Mouse (Mus musculus) lung, adult 2 months (tissue): ENCODE results near the gene Spdye4c. TPM values are rescaled to one million over a fixed set of nuclear protein-coding genes. Genes with fewer than 3 reads are reported as not detected.

Source experiments
- DNase-seq: peaks from one replicate; pipeline ENCODE4 v3.0.0; 2022
- H3K4me1 ChIP-seq: fragments of 200-500 bp; 2 replicates; pipeline ENCODE4 v1.6.1; 2011; ENCODE audit warnings: low read length; ENCODE audit not compliant: control insufficient read depth, insufficient read depth
- H3K4me3 ChIP-seq: fragments of 200-500 bp; replicated peaks from 2 replicates; pipeline ENCODE3; 2011; ENCODE audit warnings: low read depth, mild to moderate bottlenecking, control low read depth, low read length; ENCODE audit errors: extremely low read depth
- CTCF ChIP-seq: fragments of 200-500 bp; IDR thresholded peaks from 2 replicates; pipeline ENCODE4 v1.5.1; 2011; ENCODE audit warnings: mild to moderate bottlenecking, low read length, control low read depth; ENCODE audit not compliant: insufficient read depth
- POLR2A ChIP-seq: fragments of 200-500 bp; IDR thresholded peaks from 2 replicates; pipeline ENCODE4 v1.6.1; 2011; ENCODE audit warnings: low read depth, mild to moderate bottlenecking, control low read depth, low read length, borderline replicate concordance; ENCODE audit errors: extremely low read depth
- WGBS: fragments of 180-500 bp; shearing (Covaris S2); methylation state at CpG from one replicate; pipeline ENCODE4 v1.1.7; 2018; 5-methylcytosine and 5-hydroxymethylcytosine counted together
- polyA plus RNA-seq: library from polyadenylated mRNA; depleted of rRNA; stranded (reverse); fragments of >200 nt; gene quantifications from 2 replicates; pipeline ENCODE4 v1.2.3, GENCODE M21; 2012; rRNA removed

Gene Spdye4c
- polyA plus RNA-seq = not detected in 2 replicates

DNA sequence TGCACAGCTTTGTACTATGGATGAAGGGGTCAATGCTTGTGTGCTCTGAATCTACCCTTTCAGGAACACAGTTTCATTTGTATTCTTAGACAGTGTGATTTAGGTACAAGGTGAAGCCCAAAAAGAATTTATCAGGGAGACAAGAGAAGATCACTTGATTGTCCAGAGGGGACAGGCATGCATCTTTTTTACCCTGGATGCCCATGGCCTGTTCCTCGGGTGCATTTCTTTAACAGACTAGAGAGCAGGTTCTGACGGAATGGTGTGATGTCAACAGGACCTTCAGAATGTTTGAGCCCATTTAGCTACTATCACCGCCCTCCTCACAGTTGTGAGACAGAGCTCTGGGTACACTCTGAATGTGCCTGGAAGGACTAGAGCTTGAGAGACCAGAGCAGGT is at the start of gene Spdye4c:
Spdye4c (plus strand) TSS at position 301 of the 400 bp plus-strand sequence.
- no peak within 1 kb of the TSS for H3K4me3 ChIP-seq
- WGBS = 86% methylated on average over 3 of the region's 3 CpGs
- H3K4me1 ChIP-seq = no peaks in the 10 kb centered on the region
- DNase-seq = no peak
- no peak for TF ChIP-seq CTCF
- no peak for TF ChIP-seq POLR2A

DNA sequence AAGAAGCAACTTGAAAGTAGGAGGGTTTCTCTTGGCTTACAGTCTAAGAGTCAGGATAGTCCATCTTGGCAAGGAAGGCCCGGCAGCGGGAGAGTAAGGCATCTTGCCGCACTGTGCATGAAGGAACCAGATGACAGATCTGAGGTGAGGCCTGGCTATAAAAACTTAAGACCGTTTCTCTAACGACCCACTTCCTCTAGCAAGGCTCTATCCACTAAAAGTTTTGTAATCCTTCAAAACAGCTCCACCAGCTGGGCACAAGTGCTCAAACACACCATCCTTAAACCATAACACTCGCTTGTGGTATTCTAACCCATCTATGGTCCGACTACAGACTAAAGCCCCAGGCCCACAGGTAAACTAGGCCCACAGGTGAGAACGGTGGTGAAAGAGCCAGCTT is 47.5 kb upstream of the Spdye4c start:
- WGBS = 75% methylated on average over 8 of the region's 8 CpGs
- TF ChIP-seq POLR2A (no peak), CTCF (no peak)
- H3K4me3 ChIP-seq = no peak overlapping the region
- peaks cover 2% of the 10 kb centered on the region; the same call in 1 of the 2 replicates for H3K4me1 ChIP-seq
- no peak for DNase-seq

DNA sequence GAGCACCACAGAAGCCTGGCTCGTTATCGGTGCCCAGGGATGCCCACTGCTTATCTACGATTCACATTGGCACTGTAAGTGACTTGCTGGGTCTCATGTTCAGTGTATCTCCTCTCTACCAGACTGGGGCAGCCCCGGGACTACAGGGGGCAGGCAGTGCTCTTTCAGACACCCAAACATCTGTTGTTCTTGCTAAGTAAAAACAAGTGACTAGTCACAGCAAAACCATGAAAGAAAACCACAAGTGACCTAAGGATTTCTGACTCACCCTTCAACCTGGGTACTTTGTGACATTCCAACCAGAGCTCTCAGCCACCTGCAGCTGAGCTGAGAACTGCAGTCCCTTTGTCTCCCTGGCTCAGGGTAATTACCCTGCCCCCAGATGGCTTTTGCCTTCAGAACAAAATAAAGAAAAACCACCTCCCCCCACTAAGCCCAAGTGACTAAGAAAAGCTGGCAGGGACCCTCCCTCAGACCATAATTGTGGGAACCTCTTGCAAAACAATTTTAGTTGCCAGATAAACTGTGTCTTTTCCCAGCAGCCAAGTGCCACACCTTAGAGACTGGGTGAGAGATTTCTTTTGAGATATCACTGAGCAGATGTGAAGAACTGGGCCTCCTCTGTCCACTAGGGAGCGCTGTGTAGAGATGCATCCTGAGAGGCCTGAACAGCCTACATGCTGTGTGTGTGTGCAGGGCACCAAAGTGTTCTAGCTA is 46.4 kb upstream of the Spdye4c start:
- Histone ChIP-seq H3K4me1 (peaks cover 2% of the 10 kb centered on the region; the same call in 1 of the 2 replicates), H3K4me3 (no peak overlapping the region)
- no peak for TF ChIP-seq POLR2A
- TF ChIP-seq CTCF = peak; percentile 63
- peak; percentile 35 for DNase-seq
- WGBS = 53% methylated on average over 5 of the region's 5 CpGs

DNA sequence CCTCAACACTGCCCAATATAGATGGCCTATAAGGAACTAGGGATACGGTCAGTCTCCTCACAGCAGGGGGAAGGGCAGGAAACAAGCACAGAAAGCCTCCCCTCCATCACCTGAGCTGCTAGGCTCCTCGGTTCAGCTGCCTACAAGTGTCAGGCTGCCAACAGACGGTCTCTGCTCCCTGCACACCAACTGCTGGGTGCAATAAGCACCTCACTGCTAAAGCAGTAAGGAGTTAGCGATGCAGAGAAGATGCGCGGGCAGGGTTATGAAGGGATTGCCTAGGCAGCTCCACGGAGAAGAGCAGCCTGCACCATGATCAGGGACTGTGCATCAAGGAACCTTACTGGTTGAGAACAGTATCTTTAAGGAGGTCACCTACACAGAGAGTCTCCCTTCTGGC is 45.6 kb upstream of the Spdye4c start:
- peaks cover 2% of the 10 kb centered on the region; the same call in 1 of the 2 replicates for H3K4me1 ChIP-seq
- no peak for TF ChIP-seq POLR2A
- no peak for TF ChIP-seq CTCF
- no peak overlapping the region for H3K4me3 ChIP-seq
- 84% methylated on average over 7 of the region's 7 CpGs for WGBS
- no peak for DNase-seq

DNA sequence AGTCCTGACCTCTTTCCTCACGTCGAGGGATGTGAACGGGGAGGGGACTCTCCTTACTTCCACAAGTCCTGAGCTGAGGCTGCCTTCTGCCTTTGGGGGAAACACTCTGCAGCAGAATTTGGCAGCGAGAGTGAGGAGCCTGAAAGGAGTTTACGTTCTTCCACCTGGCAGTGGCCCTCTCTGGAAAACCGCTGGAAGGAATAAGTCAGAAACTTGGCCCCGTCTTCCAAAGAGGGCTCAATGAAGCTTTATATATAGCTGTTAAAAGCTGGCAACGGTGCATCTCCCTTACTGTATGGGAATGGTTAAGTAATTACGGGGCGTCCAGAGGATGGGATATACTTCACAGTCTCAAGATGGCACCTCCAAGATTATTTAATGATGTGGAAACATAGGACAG is 43.9 kb upstream of the Spdye4c start:
- peaks cover 4% of the 10 kb centered on the region; the same call in 1 of the 2 replicates for H3K4me1 ChIP-seq
- TF ChIP-seq CTCF (no peak), POLR2A (no peak)
- no peak for DNase-seq
- no peak overlapping the region for H3K4me3 ChIP-seq
- 68% methylated on average over 10 of the region's 10 CpGs for WGBS

DNA sequence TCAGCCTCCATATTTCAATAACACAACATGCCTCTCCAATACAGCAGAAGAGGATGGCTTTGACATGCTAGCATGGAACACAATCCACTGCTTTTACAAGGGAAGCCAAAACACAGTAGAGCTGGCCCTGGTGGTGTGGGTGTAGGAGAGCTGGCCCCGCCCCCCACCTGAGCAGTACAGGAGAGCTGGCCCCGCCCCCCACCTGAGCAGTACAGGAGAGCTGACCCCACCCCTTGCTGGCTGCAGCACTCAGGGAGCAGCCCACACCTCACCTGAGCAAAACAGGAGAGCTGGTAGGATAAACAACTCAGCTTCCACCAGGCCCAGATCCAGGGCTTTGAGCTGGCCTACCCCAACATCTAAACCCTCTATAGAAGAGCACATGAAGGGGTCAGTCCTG is 42.7 kb upstream of the Spdye4c start:
- no peak overlapping the region for H3K4me3 ChIP-seq
- 42% methylated on average over 2 of the region's 2 CpGs for WGBS
- DNase-seq = peak; percentile 24
- TF ChIP-seq POLR2A = no peak
- no peak for TF ChIP-seq CTCF
- H3K4me1 ChIP-seq = peaks cover 12% of the 10 kb centered on the region

DNA sequence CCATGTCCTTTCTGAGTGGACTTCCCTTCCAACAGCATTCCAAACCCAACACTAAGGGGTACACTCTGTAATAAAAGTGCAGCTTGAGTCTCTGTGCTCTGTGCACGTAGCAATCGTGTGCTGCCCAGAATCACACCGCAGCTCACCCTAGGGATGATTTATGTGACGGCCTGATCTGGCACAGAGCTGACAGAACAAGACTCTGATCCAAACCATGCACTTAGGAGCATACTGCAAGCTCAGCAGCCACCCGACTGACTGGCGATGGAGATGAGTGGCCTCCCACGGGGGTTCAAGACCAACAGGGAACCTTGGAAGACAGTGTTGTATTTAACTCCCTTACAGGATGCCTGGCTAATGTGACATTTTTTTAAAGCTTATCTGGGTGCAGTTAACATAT is 41.4 kb upstream of the Spdye4c start:
- H3K4me1 ChIP-seq = peaks cover 12% of the 10 kb centered on the region
- no peak for DNase-seq
- H3K4me3 ChIP-seq = no peak overlapping the region
- WGBS = 19% methylated on average over 7 of the region's 7 CpGs
- no peak for TF ChIP-seq POLR2A
- no peak for TF ChIP-seq CTCF

DNA sequence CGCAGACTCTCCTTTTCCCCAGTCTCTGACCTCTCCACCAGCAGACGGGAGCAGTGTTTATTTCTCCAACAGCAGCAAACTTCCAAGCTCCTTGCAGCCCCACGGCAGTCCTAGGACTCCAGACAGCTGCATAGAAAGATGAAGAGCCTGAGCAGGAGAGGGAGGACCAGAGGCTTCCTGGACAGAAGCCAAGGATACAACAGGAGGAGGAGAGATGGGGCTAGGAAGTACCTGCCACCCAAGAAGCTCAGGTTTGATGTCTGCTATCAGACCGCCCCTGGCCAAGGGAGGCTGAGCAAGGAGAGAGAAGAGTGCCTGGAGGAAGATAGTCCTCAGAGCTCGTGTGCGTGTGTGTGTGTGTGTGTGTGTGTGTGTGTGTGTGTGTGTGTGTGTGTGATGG is 41.0 kb upstream of the Spdye4c start:
- Histone ChIP-seq H3K4me1 (peaks cover 12% of the 10 kb centered on the region), H3K4me3 (no peak overlapping the region)
- TF ChIP-seq POLR2A = no peak
- no peak for TF ChIP-seq CTCF
- no peak for DNase-seq
- whole genome bisulfite sequencing = 35% methylated on average over 6 of the region's 6 CpGs

DNA sequence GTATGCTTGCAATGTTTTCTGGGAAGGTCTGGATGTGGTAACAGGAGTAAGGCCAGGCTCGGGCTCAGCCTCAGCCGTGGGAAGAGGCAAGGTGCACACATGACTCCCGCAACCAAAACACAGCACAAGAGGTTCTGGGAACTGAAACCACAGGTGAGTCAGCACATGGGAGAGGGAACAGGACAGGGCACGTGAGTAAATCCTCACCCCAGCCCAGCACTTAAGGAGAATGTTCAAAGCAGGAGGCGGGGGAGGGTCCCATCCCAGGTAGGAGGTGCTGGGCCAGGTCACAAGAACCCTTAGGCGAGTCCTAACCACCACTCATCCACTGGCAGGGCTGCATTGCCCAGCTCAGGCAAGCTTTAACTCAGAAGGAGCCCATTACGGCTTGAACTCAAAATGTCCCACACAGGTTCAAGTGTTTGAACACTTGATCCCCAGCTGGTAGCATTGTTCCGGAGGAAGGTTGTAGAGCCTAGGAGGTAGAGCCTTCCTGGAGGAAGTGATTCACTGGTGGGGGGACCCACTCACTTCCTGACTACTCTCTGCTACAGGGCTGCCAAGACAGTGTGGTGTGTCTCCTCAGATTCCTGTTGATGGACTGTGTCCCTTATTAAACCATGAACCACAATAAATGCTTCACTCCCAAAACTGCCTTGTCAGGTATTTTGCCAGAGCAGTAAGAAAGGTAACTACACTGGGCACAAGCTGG is 38.8 kb upstream of the Spdye4c start:
- Histone ChIP-seq H3K4me1 (peaks cover 12% of the 10 kb centered on the region), H3K4me3 (no peak overlapping the region)
- no peak for TF ChIP-seq CTCF
- TF ChIP-seq POLR2A = no peak
- WGBS = 56% methylated on average over 8 of the region's 8 CpGs
- peak; percentile 50 for DNase-seq

DNA sequence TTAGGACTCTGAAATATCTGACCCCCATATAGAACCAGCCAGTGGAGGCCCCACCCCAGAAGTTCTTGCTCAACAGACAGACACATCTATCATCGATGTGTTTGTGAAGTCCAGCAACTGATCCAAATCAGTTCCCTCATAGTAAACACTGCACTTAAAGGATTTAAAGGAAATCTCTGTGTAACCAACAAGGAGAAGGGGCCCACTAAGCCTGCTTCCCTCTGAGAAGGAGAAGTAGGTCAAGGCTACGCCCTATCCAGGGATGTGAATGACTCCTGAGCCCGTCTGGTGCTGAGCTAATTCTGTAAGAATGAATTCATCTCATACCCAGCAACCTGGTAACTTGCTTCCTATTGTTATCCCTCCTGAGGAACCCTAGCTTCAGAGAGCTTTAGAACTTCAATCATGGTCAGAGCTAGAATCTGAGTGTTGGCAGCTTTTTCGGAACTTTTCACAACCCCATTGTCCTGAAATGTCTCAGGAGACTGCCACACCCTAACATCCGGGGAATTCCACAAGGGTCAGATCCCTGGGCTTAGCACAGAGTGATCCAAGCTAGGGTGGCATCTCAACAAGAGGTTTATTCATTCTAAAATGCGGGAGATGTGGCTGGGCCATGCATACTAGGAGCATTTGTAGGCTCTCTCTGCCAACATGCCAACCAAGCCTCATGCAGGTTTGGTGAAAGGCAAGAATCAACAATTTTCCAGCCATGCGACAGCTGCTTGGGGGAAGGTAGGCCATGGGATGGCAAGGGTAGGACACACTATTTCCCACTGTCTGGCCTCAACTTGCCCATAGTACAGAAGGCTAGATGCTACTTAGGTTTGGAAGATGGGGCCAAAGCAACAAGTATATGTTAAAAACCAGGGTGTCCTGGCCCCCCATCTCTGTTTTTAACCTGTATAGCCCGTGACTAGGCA is 38.0 kb upstream of the Spdye4c start:
- WGBS = 54% methylated on average over 8 of the region's 8 CpGs
- Histone ChIP-seq H3K4me1 (peaks cover 12% of the 10 kb centered on the region), H3K4me3 (no peak overlapping the region)
- no peak for TF ChIP-seq POLR2A
- TF ChIP-seq CTCF = no peak
- DNase-seq = no peak
